ENCODE assay signal across 9 mouse cellular contexts in the genomic region with DNA sequence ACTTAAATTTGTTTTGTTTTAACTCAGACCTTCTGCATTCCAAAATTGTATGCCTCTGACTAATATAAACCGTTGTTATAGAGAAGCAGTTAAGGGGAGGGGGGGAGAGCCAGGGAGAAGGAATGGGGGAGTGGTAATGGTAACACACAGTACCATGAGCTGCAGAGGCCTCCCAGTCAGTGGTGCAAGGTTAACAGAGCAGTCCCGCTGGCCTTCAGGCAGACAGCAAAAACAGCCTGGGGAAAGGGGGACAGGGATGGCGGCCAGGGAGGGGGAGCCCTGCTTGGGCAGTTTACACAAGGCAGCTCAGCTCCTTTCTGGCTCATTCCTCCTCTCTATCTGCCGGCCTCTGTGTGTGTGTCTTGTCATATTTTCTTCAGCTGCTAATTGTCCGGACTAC.
DNase-seq lines count a peak whose midpoint lies in the region.
"Had no signal": no experiment of that assay in that cellular context is flagged by ENCODE, and none has a peak within 500 bp of the region (broad histone marks: within the 10 kb centered on the region; RNA-seq: fewer than 3 reads in every experiment).

No protein-coding gene starts in this region.

- H3K4me3 ChIP-seq in embryonic facial prominence, embryonic 10.5 days = no peak overlapping the region
- H3K4me3 ChIP-seq: megakaryocyte, embryonic 14.5 days had no signal

- peaks cover 11% of the 10 kb centered on the region for H3K27me3 ChIP-seq in embryonic facial prominence, embryonic 10.5 days (replicated peaks; ENCODE audit: low read depth, poor library complexity, severe bottlenecking)

- WGBS in embryonic facial prominence, embryonic 10.5 days = 12% methylated on average over 5 of the region's 5 CpGs

- no peaks in the 10 kb centered on the region for H3K36me3 ChIP-seq in embryonic facial prominence, embryonic 10.5 days (replicated peaks)

- H3K27ac ChIP-seq in embryonic facial prominence, embryonic 10.5 days (replicated peaks) = peak overlapping the region; percentile 63

- intact Hi-C loops in heart, postnatal 25 days (cut with DNase I) = no loop called here

- peaks cover 38% of the 10 kb centered on the region for H3K4me1 ChIP-seq in embryonic facial prominence, embryonic 10.5 days
- H3K4me1 ChIP-seq: megakaryocyte, embryonic 14.5 days had no signal

- peak; percentile 26 for DNase-seq in urinary bladder, postnatal 14 days (ENCODE audit: low spot score)
- DNase-seq in urinary bladder, adult 2 months (ENCODE audit: low spot score) = no peak
- peak; percentile 56 for DNase-seq in embryonic facial prominence, embryonic 10.5 days (ENCODE audit: low spot score)
- peak; percentile 15 for DNase-seq in heart, postnatal 25 days (ENCODE audit: low spot score)
- DNase-seq in lung, postnatal 36 days = peak; percentile 16
- DNase-seq in frontal cortex, postnatal 14 days (ENCODE audit: low spot score in 2 of 2) = no peak
- DNase-seq in layer of hippocampus, adult 9-11 months = no peak
- no peak for DNase-seq in left cerebral cortex, adult 9 months (ENCODE audit: low spot score in 2 of 2)

- H3K9me3 ChIP-seq in embryonic facial prominence, embryonic 10.5 days = no peaks in the 10 kb centered on the region

Comparison
In these comparisons a context has a peak if more than half of its experiments do, and no peak if none do; other contexts are left out.
1. DNase-seq: peak in urinary bladder, postnatal 14 days (single experiment), embryonic facial prominence, embryonic 10.5 days (single experiment), heart, postnatal 25 days (single experiment) and lung, postnatal 36 days (single experiment); none in urinary bladder, adult 2 months (single experiment), frontal cortex, postnatal 14 days (0 of 2), layer of hippocampus, adult 9-11 months (single experiment) and left cerebral cortex, adult 9 months (0 of 2).